ENCODE assay signal across 8 mouse cellular contexts in genomic region chr9:95511472-95512330, GRCm38 (mm10). TPM values are rescaled to one million over a fixed set of nuclear protein-coding genes. Genes with fewer than 3 reads are reported as not detected.
DNase-seq lines count a peak whose midpoint lies in the region; ATAC-seq and TF ChIP-seq lines count a peak whose summit lies in the region.

U2surp (minus strand) TSS chr9:95511996.

- peak; percentile 94 for ATAC-seq in heart, embryonic 11.5 days (replicated peaks; ENCODE audit: insufficient number of reproducible peaks, low FRiP score, low TSS enrichment)
- ATAC-seq in kidney, embryonic 16.5 days (ENCODE audit: low FRiP score, low TSS enrichment): peak; percentile 96

- no peaks in the 10 kb centered on the region for H3K9me3 ChIP-seq in erythroblast, embryonic 14.5 days (ENCODE audit: control insufficient read depth, low read length)
- H3K9me3 ChIP-seq in heart, embryonic 11.5 days (replicated peaks; ENCODE audit: control insufficient read depth, low read length): no peaks in the 10 kb centered on the region
- H3K9me3 ChIP-seq in kidney, embryonic 16.5 days (ENCODE audit: low read length): no peaks in the 10 kb centered on the region

- peaks cover 39% of the 10 kb centered on the region for H3K4me1 ChIP-seq in erythroblast, embryonic 14.5 days (ENCODE audit: control insufficient read depth)
- peaks cover 11% of the 10 kb centered on the region for H3K4me1 ChIP-seq in heart, embryonic 11.5 days (ENCODE audit: control insufficient read depth, insufficient read depth, low read length)
- H3K4me1 ChIP-seq in kidney, embryonic 16.5 days (ENCODE audit: insufficient read depth, low read length): peaks cover 22% of the 10 kb centered on the region
- peaks cover 11% of the 10 kb centered on the region for H3K4me1 ChIP-seq in liver, adult 2 months (ENCODE audit: control insufficient read depth, insufficient read depth, low read length)

- H3K4me3 ChIP-seq in C2C12 (ENCODE audit: insufficient read depth, poor library complexity, severe bottlenecking) (peak within 1 kb of the TSS; percentile 87), myocyte (peak within 1 kb of the TSS; percentile 98)
- peak within 1 kb of the TSS; percentile 87 for H3K4me3 ChIP-seq in erythroblast, embryonic 14.5 days (replicated peaks)
- H3K4me3 ChIP-seq in heart, embryonic 11.5 days (ENCODE audit: low read depth, low read length): peak within 1 kb of the TSS; percentile 99
- peak within 1 kb of the TSS; percentile 99 for H3K4me3 ChIP-seq in kidney, embryonic 16.5 days (ENCODE audit: low read length)
- H3K4me3 ChIP-seq in liver, adult 2 months (ENCODE audit: insufficient read depth, low read depth, low read length): peak within 1 kb of the TSS; percentile 80

- H3K9ac ChIP-seq in heart, embryonic 11.5 days (ENCODE audit: low read depth, low read length): peak within 1 kb of the TSS; percentile 99
- H3K9ac ChIP-seq in kidney, embryonic 16.5 days (replicated peaks; ENCODE audit: low read length): peak within 1 kb of the TSS; percentile 98
- H3K9ac ChIP-seq in liver, adult 2 months (ENCODE audit: low read depth, low read length): peak within 1 kb of the TSS; percentile 90

- peaks cover 64% of the 10 kb centered on the region for H3K79me2 ChIP-seq in C2C12 (ENCODE audit: control insufficient read depth, insufficient read depth)
- H3K79me2 ChIP-seq in liver, adult 2 months (ENCODE audit: control insufficient read depth, insufficient read depth, low read length): peaks cover 13% of the 10 kb centered on the region; the same call in 1 of the 2 replicates
- peaks cover 56% of the 10 kb centered on the region for H3K79me2 ChIP-seq in myocyte (ENCODE audit: control insufficient read depth, insufficient read depth)

- peaks cover 56% of the 10 kb centered on the region for H3K79me3 ChIP-seq in C2C12 (ENCODE audit: low read depth)

- H3K27ac ChIP-seq in heart, embryonic 11.5 days (ENCODE audit: low read depth, low read length): peak within 1 kb of the TSS; percentile 92
- peak within 1 kb of the TSS; percentile 95 for H3K27ac ChIP-seq in kidney, embryonic 16.5 days (ENCODE audit: low read length)
- H3K27ac ChIP-seq in liver, adult 2 months (replicated peaks; ENCODE audit: insufficient read depth, low read depth, low read length): peak within 1 kb of the TSS; percentile 84

- TF ChIP-seq POLR2A in brain, embryonic 14.5 days (IDR thresholded peaks at IDR 0.05; ENCODE audit: borderline replicate concordance, extremely low read depth, insufficient read depth, insufficient read length, poor library complexity, severe bottlenecking): peak; percentile 14; the same call in 1 of the 2 replicates
- TF ChIP-seq POLR2A in liver, adult 2 months (IDR thresholded peaks at IDR 0.05; ENCODE audit: extremely low read depth, insufficient read depth, low read length): peak; percentile 71
- TF ChIP-seq POLR2A in myocyte (IDR thresholded peaks at IDR 0.05; ENCODE audit: insufficient read length, low read depth): peak; percentile 62

- H3K27me3 ChIP-seq in C2C12 (ENCODE audit: control insufficient read depth, insufficient read depth, insufficient read length): no peaks in the 10 kb centered on the region
- H3K27me3 ChIP-seq in erythroblast, embryonic 14.5 days (ENCODE audit: control insufficient read depth): no peaks in the 10 kb centered on the region
- H3K27me3 ChIP-seq in heart, embryonic 11.5 days (ENCODE audit: control insufficient read depth, insufficient read depth, low read length): no peaks in the 10 kb centered on the region
- no peaks in the 10 kb centered on the region for H3K27me3 ChIP-seq in kidney, embryonic 16.5 days (ENCODE audit: insufficient read depth, low read length)
- H3K27me3 ChIP-seq in liver, adult 2 months (ENCODE audit: control insufficient read depth, insufficient read depth, low read length): no peaks in the 10 kb centered on the region
- H3K27me3 ChIP-seq in myocyte (ENCODE audit: control insufficient read depth, insufficient read depth, insufficient read length): no peaks in the 10 kb centered on the region
- H3K27me3 ChIP-seq in splenic B cell, adult 2 months (ENCODE audit: control insufficient read depth, insufficient read depth, low read length, poor library complexity, severe bottlenecking): no peaks in the 10 kb centered on the region

- peaks cover 4% of the 10 kb centered on the region for H3K36me3 ChIP-seq in C2C12 (ENCODE audit: control insufficient read depth, insufficient read depth)
- H3K36me3 ChIP-seq in erythroblast, embryonic 14.5 days (ENCODE audit: control insufficient read depth): peaks cover 10% of the 10 kb centered on the region
- no peaks in the 10 kb centered on the region for H3K36me3 ChIP-seq in heart, embryonic 11.5 days (ENCODE audit: control insufficient read depth, insufficient read depth, low read length)
- H3K36me3 ChIP-seq in kidney, embryonic 16.5 days (ENCODE audit: insufficient read depth, low read length): no peaks in the 10 kb centered on the region
- H3K36me3 ChIP-seq in liver, adult 2 months (ENCODE audit: control insufficient read depth, insufficient read depth, low read length): no peaks in the 10 kb centered on the region
- no peaks in the 10 kb centered on the region for H3K36me3 ChIP-seq in myocyte (ENCODE audit: control insufficient read depth, insufficient read depth)
- H3K36me3 ChIP-seq in splenic B cell, adult 2 months (ENCODE audit: control insufficient read depth, insufficient read depth, low read length, poor library complexity, severe bottlenecking): no peaks in the 10 kb centered on the region

- H3ac ChIP-seq in C2C12 (ENCODE audit: control insufficient read depth, insufficient read length, low read depth): peak within 1 kb of the TSS; percentile 97
- H3ac ChIP-seq in myocyte (ENCODE audit: control insufficient read depth, insufficient read length): peak within 1 kb of the TSS; percentile 35

- WGBS in heart, embryonic 11.5 days (ENCODE audit: insufficient replicate concordance): under 1% methylated on average over 74 of the region's 74 CpGs
- 0% methylated on average over 74 of the region's 74 CpGs for WGBS in kidney, embryonic 16.5 days
- under 1% methylated on average over 74 of the region's 74 CpGs for whole genome bisulfite sequencing in liver, adult 2 months

- peak within 1 kb of the TSS; percentile 90 for H3K4me2 ChIP-seq in heart, embryonic 11.5 days
- peak within 1 kb of the TSS; percentile 84 for H3K4me2 ChIP-seq in kidney, embryonic 16.5 days (replicated peaks; ENCODE audit: low read depth, low read length)
- peak within 1 kb of the TSS; percentile 89 for H3K4me2 ChIP-seq in myocyte (ENCODE audit: low read depth)

- no peak for TF ChIP-seq CTCF in C2C12 (IDR thresholded peaks at IDR 0.05; ENCODE audit: control insufficient read depth, insufficient read depth, insufficient read length)
- TF ChIP-seq CTCF in brain, embryonic 14.5 days (IDR thresholded peaks at IDR 0.05; ENCODE audit: borderline replicate concordance, extremely low read depth, insufficient read depth, insufficient read length): peak; percentile 30; the same call in 1 of the 2 replicates
- no peak for TF ChIP-seq CTCF in liver, adult 2 months (IDR thresholded peaks at IDR 0.05; ENCODE audit: low read depth, low read length)

- peak; percentile 99 for DNase-seq in brain, embryonic 14.5 days (ENCODE audit: low read depth)
- DNase-seq in liver, adult 2 months (ENCODE audit: extremely low read depth, low read depth, low spot score): peak; percentile 91
- DNase-seq in splenic B cell, adult 2 months (ENCODE audit: low read depth, low spot score): peak; percentile 97

TF ChIP-seq in C2C12, 6 proteins besides CTCF, POLR2A, EP300 and RAD21:
- no peak for TF ChIP-seq FOSL1 (IDR thresholded peaks at IDR 0.05; ENCODE audit: insufficient read depth, low read length, poor library complexity, severe bottlenecking)
- no peak for TF ChIP-seq MYOD1 (IDR thresholded peaks at IDR 0.05; ENCODE audit: control insufficient read depth, insufficient read length, low read depth)
- peak; percentile 46 for TF ChIP-seq MAX (IDR thresholded peaks at IDR 0.05)
- TF ChIP-seq USF1 (IDR thresholded peaks at IDR 0.05; ENCODE audit: low read depth): peak; percentile 77
- TF ChIP-seq MYOG (IDR thresholded peaks at IDR 0.05; ENCODE audit: control insufficient read depth, extremely low read depth, insufficient read length): no peak
- no peak for TF ChIP-seq CEBPB (IDR thresholded peaks at IDR 0.05; ENCODE audit: low read depth)

TF ChIP-seq in myocyte, 11 proteins besides CTCF, POLR2A, EP300 and RAD21:
- no peak for TF ChIP-seq TCF3 (IDR thresholded peaks at IDR 0.05; ENCODE audit: insufficient read length, low read depth)
- TF ChIP-seq E2F4 (IDR thresholded peaks at IDR 0.05; ENCODE audit: insufficient read depth): peak; percentile 70
- no peak for TF ChIP-seq REST (IDR thresholded peaks at IDR 0.05; ENCODE audit: insufficient read depth, insufficient read length)
- peak; percentile 63 for TF ChIP-seq SRF (IDR thresholded peaks at IDR 0.05; ENCODE audit: control insufficient read depth, insufficient read length, low read depth)
- peak; percentile 83 for TF ChIP-seq POLR2AphosphoS2 (IDR thresholded peaks at IDR 0.05; ENCODE audit: insufficient read length, low read depth)
- peak; percentile 66 for TF ChIP-seq USF1 (IDR thresholded peaks at IDR 0.05; ENCODE audit: low read depth)
- TF ChIP-seq MYOG (IDR thresholded peaks at IDR 0.05; ENCODE audit: control insufficient read depth in 1 of 3, insufficient read depth in 1 of 3, insufficient read length in 2 of 3, low read depth in 2 of 3): peak in 1 of 3 experiments; percentile 32
- no peak for TF ChIP-seq TCF12 (IDR thresholded peaks at IDR 0.05; ENCODE audit: insufficient read depth, poor library complexity, severe bottlenecking)
- TF ChIP-seq MAX (IDR thresholded peaks at IDR 0.05; ENCODE audit: low read depth): no peak
- peak in 1 of 3 experiments; percentile 1 for TF ChIP-seq MYOD1 (IDR thresholded peaks at IDR 0.05; ENCODE audit: control insufficient read depth in 1 of 3, insufficient read length in 2 of 3, low read depth in 2 of 3)
- no peak for TF ChIP-seq CEBPB (IDR thresholded peaks at IDR 0.05; ENCODE audit: insufficient read depth, poor library complexity, severe bottlenecking)
TF ChIP-seq in myocyte: peak in this region for 6.

RNA-seq across cellular contexts. Expression of gene U2surp, which starts in this region (rescaled TPM):
- 12.0 TPM for polyA plus RNA-seq in C2C12 (2012; fragmentation: generic; extraction: Trizol)
- polyA plus RNA-seq in brain, embryonic 14.5 days (2012; rRNA removed): 28.0 and 35.1 TPM in 2 replicates
- polyA plus RNA-seq in erythroblast, embryonic 14.5 days (2012): 0.51 and 0.69 TPM in 2 replicates
- 89.0 and 102 TPM in 2 replicates for polyA plus RNA-seq in heart, embryonic 11.5 days (2014; fragmentation: Nextera tagmentation; extraction: Ambion mirVana)
- polyA plus RNA-seq in kidney, embryonic 16.5 days (2015; fragmentation: Nextera tagmentation; extraction: Ambion mirVana): 100 and 134 TPM in 2 replicates
- total RNA-seq in liver, adult 2 months (2014; rRNA removed): 18.1 and 21.8 TPM in 2 replicates
- polyA plus RNA-seq in liver, adult 2 months (2012; rRNA removed): 1.5 and 1.7 TPM in 2 replicates
- polyA plus RNA-seq in myocyte (2012; fragmentation: generic; extraction: Trizol): 5.5 TPM

Comparison
In these comparisons a context has a peak if more than half of its experiments do, and no peak if none do; other contexts are left out.
1. Peak in every context shown above with its lines: DNase-seq, ATAC-seq, H3K4me3 ChIP-seq and H3K27ac ChIP-seq.
2. POLR2A ChIP-seq: peak in every context shown above with its lines; median percentile 71 in liver, adult 2 months; 62 in myocyte; 14 in brain, embryonic 14.5 days.